Comparison of ENCODE assay signal across 16 mouse cellular contexts in genomic region chr1:55351914-55352313, GRCm38 (mm10). TPM values are rescaled to one million over a fixed set of nuclear protein-coding genes. Genes with fewer than 3 reads are reported as not detected.
DNase-seq lines count a peak whose midpoint lies in the region; ATAC-seq lines count a peak whose summit lies in the region.
"Not testable (repeated sequence)": the region's sequence is repeated elsewhere in the genome, so short reads cannot be mapped to it uniquely, and the experiment has no call there.
"Had no signal": no experiment of that assay in that cellular context is flagged by ENCODE, and none has a peak within 500 bp of the region (broad histone marks: within the 10 kb centered on the region; RNA-seq: fewer than 3 reads in every experiment).

No protein-coding gene starts in this region.

- not testable (repeated sequence) for H3K27me3 ChIP-seq in midbrain, embryonic 11.5 days (ENCODE audit: control insufficient read depth, insufficient read depth, low read length)

- not testable (repeated sequence) for H3K36me3 ChIP-seq in ES-E14 (ENCODE audit: control insufficient read depth, insufficient read depth, low read length, poor library complexity, severe bottlenecking); midbrain, embryonic 11.5 days (ENCODE audit: control insufficient read depth, insufficient read depth, low read length)

- H3K4me3 ChIP-seq in ES-E14 (ENCODE audit: insufficient read depth in 1 of 2, low read depth in 1 of 2, low read length in 2 of 2, poor library complexity in 1 of 2, severe bottlenecking in 1 of 2); midbrain, embryonic 11.5 days (ENCODE audit: low read depth, low read length): not testable (repeated sequence)

- not testable (repeated sequence) for H3K4me2 ChIP-seq in midbrain, embryonic 11.5 days

- in situ Hi-C loops in ES-E14 (cut with MboI; ENCODE audit: low sequenced_read_pairs in 2 of 2, unreplicated experiment in 2 of 2) = not testable (repeated sequence)

- H3K27ac ChIP-seq in ES-E14 (ENCODE audit: insufficient read depth, low read depth, low read length, poor library complexity, severe bottlenecking); midbrain, embryonic 11.5 days (ENCODE audit: low read depth, low read length): not testable (repeated sequence)

- 61% methylated on average over 2 of the region's 2 CpGs for WGBS in midbrain, embryonic 11.5 days

- not testable (repeated sequence) for H3K4me1 ChIP-seq in ES-E14 (ENCODE audit: control insufficient read depth in 2 of 2, insufficient read depth in 2 of 2, low read length in 2 of 2, poor library complexity in 1 of 2); midbrain, embryonic 11.5 days (ENCODE audit: control insufficient read depth, insufficient read depth, low read length)

- ATAC-seq in midbrain, embryonic 11.5 days (ENCODE audit: low FRiP score) = not testable (repeated sequence)

- DNase-seq in ES-CJ7 (ENCODE audit: low read depth, low spot score) (peak; percentile 81), ES-E14 (ENCODE audit: low read depth, low spot score) (peak; percentile 20), R1 (ENCODE audit: low read depth, low spot score) (peak; percentile 37), WW6 (ENCODE audit: low read depth, low spot score) (peak; percentile 18), ZHBTc4 (ENCODE audit: low read depth, low spot score) (peak; percentile 23)
- peak; percentile 3 for DNase-seq in heart, adult 11 months
- peak; percentile 37 for DNase-seq in midbrain, embryonic 11.5 days (ENCODE audit: low spot score, missing footprints)

- H3K9ac ChIP-seq in ES-E14 (ENCODE audit: insufficient read depth, low read depth, low read length, poor library complexity, severe bottlenecking); midbrain, embryonic 11.5 days (ENCODE audit: low read length): not testable (repeated sequence)

- not testable (repeated sequence) for H3K9me3 ChIP-seq in ES-E14 (ENCODE audit: control insufficient read depth, insufficient read depth, low read depth, low read length); midbrain, embryonic 11.5 days (ENCODE audit: control insufficient read depth, low read length)

RNA-seq across cellular contexts. Expression of gene Boll, which starts 11.4 kb away (rescaled TPM):
- 2.9 and 3.5 TPM in 2 replicates for total RNA-seq in ES-E14 (2012; rRNA removed)
- polyA plus RNA-seq in midbrain, embryonic 11.5 days (2014; fragmentation: Nextera tagmentation; extraction: Ambion mirVana) = 0.33 TPM in 1 of 2 replicates, not detected in the other
- total RNA-seq: adrenal gland, adult 2 months; adrenal gland, postnatal 10 days; CH12.LX; MEL had no signal
- polyA plus RNA-seq: adrenal gland, adult 2 months; brain, embryonic 14.5 days; C2C12; cerebellum, adult 2 months; G1E; Patski had no signal

RNA-seq across cellular contexts. Expression of gene Plcl1, which starts 53.8 kb away (rescaled TPM):
- 0.05 and 0.49 TPM in 2 replicates for total RNA-seq in ES-E14 (2012; rRNA removed)
- polyA plus RNA-seq in midbrain, embryonic 11.5 days (2014; fragmentation: Nextera tagmentation; extraction: Ambion mirVana) = 1.7 TPM in 2 replicates
- total RNA-seq: MEL had no signal
- polyA plus RNA-seq: G1E had no signal

Comparison
In these comparisons a context has a peak if more than half of its experiments do, and no peak if none do; other contexts are left out.
1. DNase-seq: peak in every context shown above with its lines; median percentile 81 in ES-CJ7; 37 in R1; 37 in midbrain, embryonic 11.5 days; 23 in ZHBTc4; 20 in ES-E14; 18 in WW6; 3 in heart, adult 11 months.